Mouse (Mus musculus): ENCODE measurements around the gene Abcc4.

Gene Abcc4

GRCm38 (mm10) chr14:118434842-118435241, 271.2 kb downstream of the Abcc4 start:
- no peak for ATAC-seq (ENCODE audit: low TSS enrichment)

- ATAC-seq (ENCODE audit: low TSS enrichment): no peak
Measured at GRCm38 (mm10) chr14:118433848-118434247, 272.2 kb downstream of the Abcc4 start.
